Mouse (Mus musculus) telencephalon, adult 2 months (tissue): ENCODE measurements at regions not wholly inside any gene's neighbourhood (a gene's known extent, or its start where the extent isn't known, plus 50 kb on each side); places are given as distances from the start of the nearest gene placed in this dataset.

ENCODE experiments used
- DNase-seq: peaks from one replicate; pipeline ENCODE4 v3.0.0-alpha.2; 2011; ENCODE audit warnings: low read depth, low spot score

DNA sequence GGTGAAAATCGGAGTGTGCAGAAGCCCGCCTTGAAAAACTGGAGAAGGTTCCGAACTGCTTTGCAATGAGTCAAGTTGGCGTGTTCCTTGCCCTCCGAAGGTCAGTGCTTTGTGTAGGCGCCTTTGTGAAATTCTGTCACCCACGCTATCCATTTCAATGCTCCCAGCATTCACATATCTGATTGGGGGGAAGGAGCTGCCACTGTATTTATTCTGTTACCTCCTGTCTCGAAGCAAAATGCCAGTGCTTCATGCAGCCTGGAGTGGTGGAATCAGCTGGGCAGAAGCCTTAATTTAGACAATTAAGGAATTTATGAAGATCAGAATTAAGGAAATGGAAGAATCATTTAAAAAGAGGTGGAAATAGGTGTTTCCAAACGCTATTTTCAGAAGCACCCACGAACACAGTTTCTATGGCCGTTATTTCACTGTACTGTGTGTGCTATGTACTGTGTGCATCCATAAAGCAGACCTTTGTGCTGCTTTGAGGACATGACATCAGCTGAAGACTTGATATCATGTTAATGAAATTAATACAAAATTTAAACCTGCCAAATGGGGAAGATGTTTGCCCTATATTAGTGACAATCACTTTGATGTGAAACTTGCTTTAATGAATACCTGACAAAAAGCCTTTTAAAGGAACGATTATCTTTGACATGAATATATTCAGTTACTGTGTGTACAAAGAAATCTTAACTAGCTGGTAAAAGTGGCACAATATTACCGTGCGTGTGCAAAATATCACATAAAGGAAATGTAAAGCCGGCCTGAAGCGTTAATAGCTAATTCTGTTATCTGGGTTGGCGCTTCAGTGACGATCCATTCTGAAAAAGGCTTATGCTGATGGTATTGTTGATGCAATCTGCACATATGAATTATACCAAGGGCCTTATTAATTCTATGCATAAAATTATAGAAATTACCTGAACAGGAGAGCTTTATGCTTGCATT is 72.9 kb upstream of the Gls start:
- no peak for DNase-seq

DNA sequence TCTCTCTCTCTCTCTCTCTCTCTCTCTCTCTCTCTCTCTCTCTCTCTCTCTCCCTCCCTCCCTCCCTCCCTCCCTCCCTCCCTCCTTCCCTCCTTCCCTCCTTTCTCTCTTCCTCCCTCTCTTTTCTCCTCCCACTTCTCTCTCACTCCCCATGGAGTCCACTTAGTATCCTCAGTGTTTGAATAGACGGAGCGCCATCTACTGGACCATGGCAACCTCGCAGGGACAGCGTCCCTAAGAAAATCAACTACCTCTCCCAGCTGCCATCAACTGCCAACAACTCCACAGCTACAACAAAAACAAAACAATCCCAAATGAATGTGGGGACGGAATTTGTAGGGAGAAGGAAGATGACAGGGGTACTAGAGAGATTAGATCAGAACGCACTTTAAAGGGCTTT is 69.5 kb upstream of the Gls start:
- DNase-seq = no peak

DNA sequence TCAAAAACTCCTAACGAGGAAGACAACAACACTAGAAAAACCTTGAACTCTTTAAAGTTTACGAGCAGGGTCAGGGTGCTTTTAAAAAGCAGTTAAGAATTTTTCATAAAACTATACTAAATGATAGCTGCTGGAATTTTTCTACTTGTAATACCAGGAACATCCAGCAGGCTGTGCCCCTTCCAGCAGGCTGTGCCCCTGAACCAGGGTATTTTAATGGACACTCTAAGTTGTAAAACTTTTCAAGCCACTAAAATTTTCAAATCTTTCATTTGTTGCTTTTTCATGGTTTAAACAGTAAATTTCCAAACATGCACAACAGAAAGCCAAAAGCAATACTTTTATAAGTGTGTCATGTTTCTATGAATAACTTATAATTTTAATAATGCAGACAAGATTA is 68.2 kb upstream of the Gls start:
- DNase-seq = no peak

DNA sequence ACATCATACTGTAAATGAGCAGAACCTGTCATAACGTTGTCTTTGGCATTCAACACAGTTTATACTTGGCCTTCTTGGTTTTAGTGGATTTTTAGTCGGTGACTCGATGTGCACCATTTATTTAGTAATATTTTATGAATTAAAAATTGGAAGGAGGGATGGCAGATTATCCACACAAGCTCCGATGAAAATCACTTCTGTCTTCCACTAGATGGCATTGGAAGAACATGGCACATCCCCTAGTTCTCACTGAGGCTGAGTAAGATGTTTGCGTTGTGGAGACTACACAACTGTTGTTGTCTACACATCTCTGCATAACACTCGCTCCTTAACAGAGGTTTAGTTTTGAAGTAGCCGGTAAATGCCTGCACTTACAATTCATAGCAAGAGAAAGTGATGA is 66.5 kb upstream of the Gls start:
- no peak for DNase-seq

DNA sequence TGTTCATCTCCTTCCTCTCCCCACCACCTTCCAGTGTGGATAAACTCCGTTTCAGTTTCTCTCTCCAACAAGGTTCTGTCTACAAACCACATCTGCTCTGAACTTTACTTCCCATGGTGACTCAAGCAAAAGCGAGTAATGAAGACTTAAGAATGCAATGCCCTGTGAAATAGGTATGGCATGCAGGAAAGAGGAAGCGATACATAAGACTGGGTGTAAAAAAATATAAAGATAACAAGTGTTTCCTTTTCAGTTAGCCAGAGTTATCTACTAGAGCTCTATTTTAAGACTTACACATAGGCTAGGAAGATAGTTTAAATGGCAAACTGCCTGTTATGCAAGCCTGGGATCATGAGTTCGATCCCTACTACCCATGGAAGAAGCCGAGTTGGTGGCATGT is 65.3 kb upstream of the Gls start:
- DNase-seq = no peak

DNA sequence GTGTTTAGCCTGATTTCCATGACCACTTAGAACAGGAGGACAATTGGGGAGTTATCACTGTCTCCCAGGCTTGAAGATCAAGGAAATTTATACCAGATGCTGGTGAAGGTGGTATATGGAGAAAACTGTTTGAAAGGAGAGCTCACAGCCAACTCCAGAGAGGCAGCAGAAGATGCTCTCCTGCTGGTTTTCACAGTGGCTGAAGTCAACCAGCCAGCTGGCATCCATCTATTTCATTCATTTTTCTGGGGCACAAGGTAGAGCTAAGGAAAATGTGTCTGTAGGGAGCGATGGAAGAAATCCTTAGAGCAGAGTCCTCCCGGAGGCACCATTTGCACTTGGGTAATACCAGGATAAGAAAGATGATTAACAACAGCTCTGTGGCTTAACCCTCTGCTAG is 63.1 kb upstream of the Gls start:
- DNase-seq = peak; percentile 50

DNA sequence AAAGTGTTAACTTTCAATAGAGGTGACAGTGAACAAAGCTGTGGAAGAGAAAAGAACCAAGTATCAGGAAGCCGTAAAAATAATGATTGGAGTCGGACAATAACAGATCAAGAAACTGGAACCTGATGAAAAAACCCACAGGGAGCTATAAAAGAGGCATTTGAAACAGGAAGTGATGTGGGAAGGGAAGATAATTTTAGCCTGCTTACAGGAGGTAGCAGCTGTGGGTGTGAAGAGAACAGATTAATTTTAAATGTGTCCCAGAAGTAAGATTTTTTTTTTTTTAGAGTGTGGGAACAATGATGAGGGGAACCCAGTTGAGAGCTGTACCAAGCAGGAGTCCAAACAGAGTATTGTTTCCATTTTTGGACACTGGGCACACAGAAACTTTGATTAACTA is 61.5 kb upstream of the Gls start:
- DNase-seq = peak; percentile 86

DNA sequence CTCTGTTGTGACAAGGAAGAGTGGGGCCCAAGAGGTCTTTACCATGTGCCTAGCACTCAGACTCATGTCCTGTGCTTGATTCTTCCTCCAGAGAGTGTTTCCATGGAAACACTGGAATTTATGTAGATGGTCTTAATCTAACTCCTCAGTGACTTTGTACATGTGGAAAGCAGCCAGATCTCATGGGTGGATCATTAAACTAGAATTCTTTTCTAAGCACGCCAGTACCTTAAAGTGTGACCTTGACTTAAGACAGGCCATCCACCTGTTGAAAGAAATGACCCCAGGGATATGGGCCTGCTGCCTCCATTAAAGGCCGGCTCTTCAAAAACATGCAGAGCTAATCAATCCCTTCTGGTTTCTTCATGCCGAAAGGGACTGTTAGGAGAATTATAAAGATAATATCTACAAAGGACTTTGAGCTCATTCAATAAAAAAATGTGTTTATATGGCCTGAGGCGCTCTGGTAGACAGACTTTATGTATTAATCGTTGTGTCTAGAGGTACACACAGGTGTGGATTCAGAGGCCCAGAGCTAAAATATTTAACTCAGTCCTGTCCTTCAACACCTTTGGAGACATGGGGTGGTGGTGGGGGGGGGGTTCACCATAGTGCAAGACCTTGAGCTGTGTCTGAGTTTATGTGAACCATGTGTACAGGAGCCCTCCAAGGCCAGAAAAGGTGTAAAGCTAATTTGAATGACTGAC is 60.5 kb upstream of the Gls start:
- DNase-seq = no peak
